Mouse (Mus musculus): ENCODE measurements around the gene Neurog1.

The Neurog1 gene

DNA sequence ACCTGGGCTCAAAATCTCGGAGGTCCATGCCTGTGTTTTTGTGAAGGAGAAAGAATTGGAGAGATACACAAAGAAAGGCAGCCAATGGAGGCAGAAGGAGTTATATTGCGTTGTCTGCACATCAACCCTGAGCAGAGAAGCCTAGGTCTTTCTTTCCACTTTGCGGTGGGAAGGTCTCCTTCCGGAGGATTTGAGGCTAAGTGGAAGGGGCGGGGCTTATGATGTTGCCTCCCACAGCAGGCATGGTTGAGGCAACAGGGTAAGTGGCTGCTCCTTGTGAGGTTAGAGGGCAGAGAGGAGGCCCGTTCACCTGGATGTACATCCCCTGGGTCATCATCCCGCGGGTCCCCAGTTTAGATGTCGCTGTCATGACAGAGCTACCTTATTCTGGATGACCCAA, 32.7 kb downstream of the Neurog1 start:
- no peak for DNase-seq

- DNase-seq, result no peak
Measured at GRCm38 (mm10) chr13:56216090-56216489, 35.9 kb downstream of the Neurog1 start.

- DNase-seq, result no peak
Measured at GRCm38 (mm10) chr13:56214633-56215032, 37.3 kb downstream of the Neurog1 start.

DNA sequence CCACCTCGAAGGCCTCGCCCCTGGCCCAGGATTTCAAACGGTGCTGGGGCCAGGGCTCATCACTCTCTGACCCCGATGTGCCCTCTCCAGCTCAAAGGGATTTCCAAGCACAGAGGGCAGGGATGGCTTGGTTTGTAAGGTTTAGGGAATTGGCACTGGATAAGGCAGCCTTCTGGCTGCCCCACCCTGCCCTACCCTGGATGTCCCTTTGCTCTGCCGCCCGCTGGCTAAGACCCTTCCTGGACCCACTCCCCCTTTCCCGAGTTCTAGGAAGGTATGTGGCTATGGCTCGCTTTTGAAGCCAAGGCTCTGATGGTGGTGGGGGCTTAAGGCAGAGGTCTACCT, 42.9 kb downstream of the Neurog1 start:
- DNase-seq, result no peak

DNA sequence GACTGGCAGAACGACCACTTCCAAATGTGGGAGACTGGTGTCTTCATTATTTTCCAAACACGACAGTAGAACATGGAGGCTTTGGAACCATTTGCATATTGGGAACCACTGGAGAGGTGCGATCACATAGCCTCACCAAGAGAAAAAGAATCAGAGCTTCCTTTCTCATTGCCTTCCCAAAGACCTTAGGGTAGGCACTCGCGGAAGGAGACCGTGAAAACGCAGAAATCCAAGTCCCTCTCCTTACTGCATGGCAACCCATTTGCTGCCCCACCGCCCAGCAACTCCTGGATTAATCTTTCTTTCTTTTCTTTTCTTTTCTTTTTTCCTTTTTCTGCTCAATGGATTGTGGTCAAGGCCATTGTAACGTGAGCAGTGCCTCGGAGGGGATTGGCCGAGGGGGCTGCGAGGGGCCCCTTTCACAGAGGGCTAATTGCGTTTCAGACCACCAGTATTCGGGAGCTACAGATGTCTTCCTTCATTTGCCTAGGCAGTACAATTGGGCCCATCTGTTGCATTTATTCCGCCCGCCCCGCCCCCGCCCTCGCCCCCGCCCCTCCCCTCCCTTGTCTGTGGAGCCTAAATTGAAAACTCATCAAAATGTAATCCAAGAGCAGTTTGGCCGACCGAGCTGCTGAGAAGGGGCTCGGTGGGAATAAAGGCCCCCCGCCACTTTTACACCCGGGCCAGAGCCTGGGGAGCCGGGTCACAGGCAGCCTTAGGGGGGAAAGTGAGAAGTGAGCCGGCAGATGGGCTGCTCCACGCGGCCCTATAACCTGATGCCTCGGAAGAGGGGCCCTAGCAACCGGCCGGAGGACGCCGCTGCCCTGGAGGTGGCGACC, 43.5 kb downstream of the Neurog1 start:
- peak; percentile 80 for DNase-seq
